Mouse (Mus musculus): ENCODE results near the gene Cyb561a3. TPM values are rescaled to one million over a fixed set of nuclear protein-coding genes. Genes with fewer than 3 reads are reported as not detected.

The Cyb561a3 gene
- total RNA-seq, 4 experiments from 2014 or later: 9.8 to 15.8 (median 12.8) TPM

Other genes with a start within 250 kb of the Cyb561a3 start
- 100 to 1,000 TPM; 241 to 317 (median 281) TPM for gene Syt7, start 188.1 kb upstream of the Cyb561a3 start, total RNA-seq (2022)
- 10 to 100 TPM; 47.8 to 70.9 (median 54.8) TPM for gene Lrrc10b, start 119.7 kb upstream of the Cyb561a3 start, total RNA-seq (2022)
- 1 to 10 TPM; 1.4 to 3.4 (median 1.9) TPM for gene Ppp1r32, start 94.2 kb upstream of the Cyb561a3 start, total RNA-seq (2022)
- gene Cpsf7, start 51.9 kb upstream of the Cyb561a3 start, total RNA-seq (2022): 10 to 100 TPM; 75.6 to 85.5 (median 83.0) TPM
- gene Sdhaf2, start 51.0 kb upstream of the Cyb561a3 start, total RNA-seq (2022): 10 to 100 TPM; 48.8 to 64.9 (median 58.2) TPM
- gene Tmem216, start 20.9 kb upstream of the Cyb561a3 start, total RNA-seq (2022): 10 to 100 TPM; 10.1 to 14.1 (median 13.3) TPM
- gene Tmem138, start 190 bp downstream of the Cyb561a3 start, total RNA-seq (2022): 10 to 100 TPM; 12.8 to 19.3 (median 15.4) TPM
- gene Ddb1, start 28.2 kb downstream of the Cyb561a3 start, total RNA-seq (2022): 100 to 1,000 TPM; 191 to 201 (median 197) TPM
- gene Tkfc, start 28.5 kb downstream of the Cyb561a3 start, total RNA-seq (2022): 10 to 100 TPM; 15.3 to 21.4 (median 19.9) TPM
- gene Vwce, start 57.0 kb downstream of the Cyb561a3 start, total RNA-seq (2022): under 1 TPM; 0.64 to 0.96 (median 0.86) TPM
- gene Pga5, start 100.9 kb downstream of the Cyb561a3 start, total RNA-seq (2022): not detected
- gene Vps37c, start 111.6 kb downstream of the Cyb561a3 start, total RNA-seq (2022): 10 to 100 TPM; 18.0 to 22.6 (median 20.7) TPM
- gene Cd5, start 161.8 kb downstream of the Cyb561a3 start, total RNA-seq (2022): under 1 TPM in 3 of 4 experiments, not detected in 1; 0.14 to 0.59 (median 0.58) TPM

Data from layer of hippocampus, adult 8-10 months (tissue).